Mouse (Mus musculus): ENCODE measurements at regions not wholly inside any gene's neighbourhood (a gene's known extent, or its start where the extent isn't known, plus 50 kb on each side); places are given as distances from the start of the nearest gene placed in this dataset.

DNA sequence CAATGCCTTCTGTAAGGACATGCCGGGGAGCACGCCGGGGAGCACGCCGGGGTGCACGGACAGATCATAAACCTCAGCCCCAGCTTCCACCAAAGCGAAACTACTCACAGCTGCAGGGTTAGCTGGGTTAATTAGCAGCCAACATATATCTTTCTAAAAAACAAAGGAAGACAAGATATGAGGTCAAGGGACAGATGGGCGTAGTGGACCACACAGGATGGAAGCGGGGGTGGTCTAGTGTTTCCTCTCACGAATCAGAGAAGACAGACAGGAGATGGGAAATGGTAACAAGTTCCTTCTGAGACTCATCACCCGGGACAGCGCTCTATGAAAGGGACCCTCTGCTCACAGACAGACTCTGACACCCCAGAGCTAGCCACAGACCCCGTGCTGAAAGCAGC lies 60.0 kb upstream of the Ajap1 start:
- Histone ChIP-seq H3K9ac (ENCODE audit: low read depth, low read length) (no peak overlapping the region), H3K36me3 (ENCODE audit: control insufficient read depth, insufficient read depth, low read length) (no peaks in the 10 kb centered on the region), H3K4me3 (ENCODE audit: insufficient read depth, low read depth, low read length) (no peak overlapping the region), H3K79me2 (ENCODE audit: control insufficient read depth, insufficient read depth, low read length) (no peaks in the 10 kb centered on the region), H3K4me1 (ENCODE audit: control insufficient read depth, insufficient read depth, low read length) (no peaks in the 10 kb centered on the region), H3K27ac (replicated peaks; ENCODE audit: insufficient read depth, low read depth, low read length) (no peak overlapping the region), H3K27me3 (ENCODE audit: control insufficient read depth, insufficient read depth, low read length) (no peaks in the 10 kb centered on the region)
- TF ChIP-seq CTCF (IDR thresholded peaks at IDR 0.05; ENCODE audit: low read depth, low read length) (no peak), POLR2A (IDR thresholded peaks at IDR 0.05; ENCODE audit: extremely low read depth, insufficient read depth, low read length) (no peak)
- WGBS = 80% methylated on average over 13 of the region's 13 CpGs
- DNase-seq (ENCODE audit: extremely low read depth, low read depth, low spot score) = no peak

DNA sequence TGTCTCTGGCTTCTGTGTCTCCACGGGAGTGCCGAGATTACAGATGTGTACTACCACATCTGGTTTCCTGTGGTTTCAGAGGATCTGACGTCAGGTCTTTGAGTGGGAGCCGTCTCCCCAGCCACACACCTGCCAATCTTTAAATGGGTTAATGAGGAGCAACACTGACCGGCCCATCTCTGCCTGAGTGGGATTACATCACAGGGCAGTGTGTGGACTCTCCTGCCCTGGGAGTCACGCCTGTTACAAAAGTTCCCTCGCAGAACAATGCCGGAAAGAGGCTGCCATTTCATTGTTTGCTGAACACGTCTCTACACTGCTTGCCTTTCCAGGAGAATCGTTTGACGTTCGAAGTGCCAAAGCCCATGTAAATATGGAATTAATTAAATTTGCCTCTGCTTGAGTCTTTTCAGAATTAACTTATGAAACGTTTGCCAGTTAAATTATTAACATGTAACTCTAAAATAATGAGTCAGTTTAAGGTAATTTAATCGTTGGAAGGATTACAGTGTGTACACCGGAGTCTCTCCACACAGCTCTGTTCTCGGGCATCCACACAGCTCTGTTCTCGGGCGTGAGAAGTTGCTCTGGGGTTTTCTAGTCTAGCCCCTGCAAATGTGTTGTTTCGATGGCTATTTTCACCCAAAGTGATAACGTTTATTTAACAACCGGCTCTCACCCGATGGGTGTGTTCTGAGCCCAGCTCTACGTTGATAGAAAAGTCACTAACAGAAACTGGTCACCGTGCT lies 61.5 kb upstream of the Ajap1 start:
- Histone ChIP-seq H3K4me1 (ENCODE audit: control insufficient read depth, insufficient read depth, low read length) (no peaks in the 10 kb centered on the region), H3K36me3 (ENCODE audit: control insufficient read depth, insufficient read depth, low read length) (no peaks in the 10 kb centered on the region), H3K4me3 (ENCODE audit: insufficient read depth, low read depth, low read length) (no peak overlapping the region), H3K9ac (ENCODE audit: low read depth, low read length) (no peak overlapping the region), H3K79me2 (ENCODE audit: control insufficient read depth, insufficient read depth, low read length) (no peaks in the 10 kb centered on the region), H3K27ac (replicated peaks; ENCODE audit: insufficient read depth, low read depth, low read length) (no peak overlapping the region), H3K27me3 (ENCODE audit: control insufficient read depth, insufficient read depth, low read length) (no peaks in the 10 kb centered on the region)
- no peak for DNase-seq (ENCODE audit: extremely low read depth, low read depth, low spot score)
- TF ChIP-seq CTCF (IDR thresholded peaks at IDR 0.05; ENCODE audit: low read depth, low read length) (no peak), POLR2A (IDR thresholded peaks at IDR 0.05; ENCODE audit: extremely low read depth, insufficient read depth, low read length) (no peak)
- WGBS = 32% methylated on average over 24 of the region's 24 CpGs

- 94% methylated on average over 7 of the region's 7 CpGs for WGBS
- no peak for DNase-seq (ENCODE audit: extremely low read depth, low read depth, low spot score)
- no peak overlapping the region for H3K27ac ChIP-seq (replicated peaks; ENCODE audit: insufficient read depth, low read depth, low read length)
- H3K4me1 ChIP-seq (ENCODE audit: control insufficient read depth, insufficient read depth, low read length) = no peaks in the 10 kb centered on the region
- H3K9ac ChIP-seq (ENCODE audit: low read depth, low read length) = no peak overlapping the region
- no peaks in the 10 kb centered on the region for H3K27me3 ChIP-seq (ENCODE audit: control insufficient read depth, insufficient read depth, low read length)
- TF ChIP-seq POLR2A (IDR thresholded peaks at IDR 0.05; ENCODE audit: extremely low read depth, insufficient read depth, low read length) = no peak
- no peak for TF ChIP-seq CTCF (IDR thresholded peaks at IDR 0.05; ENCODE audit: low read depth, low read length)
- no peaks in the 10 kb centered on the region for H3K79me2 ChIP-seq (ENCODE audit: control insufficient read depth, insufficient read depth, low read length)
- H3K4me3 ChIP-seq (ENCODE audit: insufficient read depth, low read depth, low read length) = no peak overlapping the region
- H3K36me3 ChIP-seq (ENCODE audit: control insufficient read depth, insufficient read depth, low read length) = no peaks in the 10 kb centered on the region
These were observed 64.1 kb upstream of the Ajap1 start for GRCm38 (mm10) chr4:153546709-153547108.

GRCm38 (mm10) chr4:153547111-153547510 lies 64.5 kb upstream of the Ajap1 start:
- H3K79me2 ChIP-seq (ENCODE audit: control insufficient read depth, insufficient read depth, low read length) = no peaks in the 10 kb centered on the region
- 84% methylated on average over 5 of the region's 5 CpGs for WGBS
- DNase-seq (ENCODE audit: extremely low read depth, low read depth, low spot score) = no peak
- TF ChIP-seq CTCF (IDR thresholded peaks at IDR 0.05; ENCODE audit: low read depth, low read length) (no peak), POLR2A (IDR thresholded peaks at IDR 0.05; ENCODE audit: extremely low read depth, insufficient read depth, low read length) (no peak)
- no peaks in the 10 kb centered on the region for H3K4me1 ChIP-seq (ENCODE audit: control insufficient read depth, insufficient read depth, low read length)
- H3K27ac ChIP-seq (replicated peaks; ENCODE audit: insufficient read depth, low read depth, low read length) = no peak overlapping the region
- H3K4me3 ChIP-seq (ENCODE audit: insufficient read depth, low read depth, low read length) = no peak overlapping the region
- H3K27me3 ChIP-seq (ENCODE audit: control insufficient read depth, insufficient read depth, low read length) = no peaks in the 10 kb centered on the region
- H3K9ac ChIP-seq (ENCODE audit: low read depth, low read length) = no peak overlapping the region
- H3K36me3 ChIP-seq (ENCODE audit: control insufficient read depth, insufficient read depth, low read length) = no peaks in the 10 kb centered on the region

- H3K27me3 ChIP-seq (ENCODE audit: control insufficient read depth, insufficient read depth, low read length) = no peaks in the 10 kb centered on the region
- no peak overlapping the region for H3K27ac ChIP-seq (replicated peaks; ENCODE audit: insufficient read depth, low read depth, low read length)
- no peaks in the 10 kb centered on the region for H3K79me2 ChIP-seq (ENCODE audit: control insufficient read depth, insufficient read depth, low read length)
- H3K9ac ChIP-seq (ENCODE audit: low read depth, low read length) = no peak overlapping the region
- no peak for DNase-seq (ENCODE audit: extremely low read depth, low read depth, low spot score)
- H3K36me3 ChIP-seq (ENCODE audit: control insufficient read depth, insufficient read depth, low read length) = no peaks in the 10 kb centered on the region
- H3K4me3 ChIP-seq (ENCODE audit: insufficient read depth, low read depth, low read length) = no peak overlapping the region
- no peaks in the 10 kb centered on the region for H3K4me1 ChIP-seq (ENCODE audit: control insufficient read depth, insufficient read depth, low read length)
- TF ChIP-seq CTCF (IDR thresholded peaks at IDR 0.05; ENCODE audit: low read depth, low read length) (no peak), POLR2A (IDR thresholded peaks at IDR 0.05; ENCODE audit: extremely low read depth, insufficient read depth, low read length) (no peak)
- 83% methylated on average over 13 of the region's 13 CpGs for WGBS
These were observed 65.3 kb upstream of the Ajap1 start for GRCm38 (mm10) chr4:153547871-153548270.

DNA sequence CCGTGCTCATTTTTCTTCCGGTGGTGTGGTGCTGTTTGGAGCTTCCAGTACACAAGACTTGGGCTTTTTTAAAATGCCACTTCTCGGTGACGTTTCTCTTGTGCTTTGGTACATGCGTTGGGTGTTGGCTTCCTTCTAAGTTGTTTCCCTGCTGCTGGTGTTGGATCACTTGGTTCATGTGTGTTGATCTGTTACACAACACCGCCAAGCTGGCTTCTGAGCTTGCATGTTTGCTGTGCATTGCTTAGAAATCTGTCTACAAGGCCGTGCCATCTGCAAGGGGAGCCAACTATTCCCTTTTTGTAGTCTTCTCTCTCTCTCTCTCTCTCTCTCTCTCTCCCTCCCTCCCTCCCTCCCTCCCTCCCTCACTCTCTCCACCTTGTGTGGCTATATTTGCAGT lies 68.7 kb upstream of the Ajap1 start:
- H3K27me3 ChIP-seq (ENCODE audit: control insufficient read depth, insufficient read depth, low read length) = no peaks in the 10 kb centered on the region
- no peak overlapping the region for H3K9ac ChIP-seq (ENCODE audit: low read depth, low read length)
- DNase-seq (ENCODE audit: extremely low read depth, low read depth, low spot score) = no peak
- WGBS = 91% methylated on average over 7 of the region's 7 CpGs
- H3K79me2 ChIP-seq (ENCODE audit: control insufficient read depth, insufficient read depth, low read length) = no peaks in the 10 kb centered on the region
- no peak overlapping the region for H3K4me3 ChIP-seq (ENCODE audit: insufficient read depth, low read depth, low read length)
- no peaks in the 10 kb centered on the region for H3K36me3 ChIP-seq (ENCODE audit: control insufficient read depth, insufficient read depth, low read length)
- TF ChIP-seq POLR2A (IDR thresholded peaks at IDR 0.05; ENCODE audit: extremely low read depth, insufficient read depth, low read length) = no peak
- TF ChIP-seq CTCF (IDR thresholded peaks at IDR 0.05; ENCODE audit: low read depth, low read length) = no peak
- no peaks in the 10 kb centered on the region for H3K4me1 ChIP-seq (ENCODE audit: control insufficient read depth, insufficient read depth, low read length)
- H3K27ac ChIP-seq (replicated peaks; ENCODE audit: insufficient read depth, low read depth, low read length) = no peak overlapping the region

Data from liver, adult 2 months (tissue).